Mouse (Mus musculus) central nervous system, embryonic 11.5 days (tissue): ENCODE results near the gene Rfpl4. TPM values are rescaled to one million over a fixed set of nuclear protein-coding genes. Genes with fewer than 3 reads are reported as not detected.

Source experiments
- polyA plus RNA-seq: library from polyadenylated mRNA; depleted of rRNA; stranded (reverse); fragments of >200 nt; gene quantifications from 2 replicates; pipeline ENCODE4 v1.2.3, GENCODE M21; 2012; rRNA removed

The Rfpl4 gene
- polyA plus RNA-seq = not detected in 2 replicates

GRCm38 (mm10) chr7:5116850-5117249 lies at the start of gene Rfpl4:
Rfpl4 (minus strand) TSS chr7:5116950.

GRCm38 (mm10) chr7:5149570-5149969 lies 32.8 kb upstream of the Rfpl4 start, which contains the start of gene Vmn1r55:
Vmn1r55 (minus strand) TSS chr7:5149670.

GRCm38 (mm10) chr7:5125549-5126406 lies 9.0 kb upstream of the Rfpl4 start, which contains the start of gene Rasl2-9:
Rasl2-9 (minus strand) TSS chr7:5125950.

GRCm38 (mm10) chr7:5080010-5080751 lies 36.6 kb downstream of the Rfpl4 start, which contains the start of gene Epn1:
Epn1 (plus strand) TSS chr7:5080235.

GRCm38 (mm10) chr7:5061774-5062359 lies 54.9 kb downstream of the Rfpl4 start, which contains the start of gene U2af2:
U2af2 (plus strand) TSS chr7:5062143.

Other genes starting within 250 kb of the Rfpl4 start
- gene Isoc2b, start 246.7 kb downstream of the Rfpl4 start, polyA plus RNA-seq = 2.3 and 2.8 TPM in 2 replicates
- gene Isoc2a, start 239.8 kb downstream of the Rfpl4 start, polyA plus RNA-seq = 9.2 TPM in 2 replicates
- 0.17 and 0.24 TPM in 2 replicates for gene Gm36210, start 210.4 kb downstream of the Rfpl4 start, polyA plus RNA-seq
- gene Zfp628, start 201.7 kb downstream of the Rfpl4 start, polyA plus RNA-seq = 11.2 and 12.9 TPM in 2 replicates
- 7.2 and 22.6 TPM in 2 replicates for gene Nat14, start 194.9 kb downstream of the Rfpl4 start, polyA plus RNA-seq
- 5.9 and 6.9 TPM in 2 replicates for gene Ssc5d, start 191.2 kb downstream of the Rfpl4 start, polyA plus RNA-seq
- 0.41 and 0.44 TPM in 2 replicates for gene Sbk2, start 152.5 kb downstream of the Rfpl4 start, polyA plus RNA-seq
- 0.06 and 0.21 TPM in 2 replicates for gene Sbk3, start 145.8 kb downstream of the Rfpl4 start, polyA plus RNA-seq
- 98.6 and 106 TPM in 2 replicates for gene Zfp579, start 120.8 kb downstream of the Rfpl4 start, polyA plus RNA-seq
- 6.5 and 9.5 TPM in 2 replicates for gene Zfp524, start 102.5 kb downstream of the Rfpl4 start, polyA plus RNA-seq
- 48.2 and 52.4 TPM in 2 replicates for gene Fiz1, start 102.3 kb downstream of the Rfpl4 start, polyA plus RNA-seq
- gene Gm44973, start 101.5 kb downstream of the Rfpl4 start, polyA plus RNA-seq = not detected in 2 replicates
- gene Zfp865, start 96.6 kb downstream of the Rfpl4 start, polyA plus RNA-seq = 34.0 and 43.5 TPM in 2 replicates
- gene Ccdc106, start 96.4 kb downstream of the Rfpl4 start, polyA plus RNA-seq = 11.1 and 13.0 TPM in 2 replicates
- gene 4632433K11Rik, start 82.8 kb downstream of the Rfpl4 start, polyA plus RNA-seq = not detected in 2 replicates
- 2.4 and 4.1 TPM in 2 replicates for gene Zfp784, start 78.5 kb downstream of the Rfpl4 start, polyA plus RNA-seq
- gene Zfp580, start 65.4 kb downstream of the Rfpl4 start, polyA plus RNA-seq = 32.5 and 35.1 TPM in 2 replicates
- 437 and 455 TPM in 2 replicates for gene U2af2, start 54.8 kb downstream of the Rfpl4 start, polyA plus RNA-seq
- gene Epn1, start 36.7 kb downstream of the Rfpl4 start, polyA plus RNA-seq = 105 and 111 TPM in 2 replicates
- gene Rasl2-9, start 9.0 kb upstream of the Rfpl4 start, polyA plus RNA-seq = 0.13 and 0.50 TPM in 2 replicates
- gene Vmn1r55, start 32.7 kb upstream of the Rfpl4 start, polyA plus RNA-seq = not detected in 2 replicates
- not detected in 2 replicates for gene Vmn1r56, start 79.8 kb upstream of the Rfpl4 start, polyA plus RNA-seq
- not detected in 2 replicates for gene Vmn1r57, start 101.5 kb upstream of the Rfpl4 start, polyA plus RNA-seq
- gene Gm5065, start 233.6 kb upstream of the Rfpl4 start, polyA plus RNA-seq = not detected in 2 replicates
- gene Nlrp2, start 234.1 kb upstream of the Rfpl4 start, polyA plus RNA-seq = not detected in 2 replicates